Mouse (Mus musculus) G1E-ER4 (cell line): ENCODE measurements around the gene Hadhb. TPM values are rescaled to one million over a fixed set of nuclear protein-coding genes. Genes with fewer than 3 reads are reported as not detected.

ENCODE experiments used
- GATA1 ChIP-seq: IDR thresholded peaks from one replicate; pipeline ENCODE4 v1.8.0; 2012; ENCODE audit warnings: low read length, inconsistent platforms
- polyA plus RNA-seq: library from polyadenylated mRNA; stranded (reverse); fragments of >175 nt; gene quantifications from 2 replicates; pipeline ENCODE4 v1.2.3, GENCODE M21; 2012

The Hadhb gene
- polyA plus RNA-seq, 1 experiment: 6.8 TPM

GRCm38 (mm10) chr5:30119163-30119562 lies 35.9 kb upstream of the Hadhb start:
- TF ChIP-seq GATA1: no peak

GRCm38 (mm10) chr5:30120106-30120505 lies 34.9 kb upstream of the Hadhb start:
- no peak for TF ChIP-seq GATA1

GRCm38 (mm10) chr5:30122481-30122880 lies 32.6 kb upstream of the Hadhb start:
- TF ChIP-seq GATA1: no peak

GRCm38 (mm10) chr5:30125587-30125986 lies 29.5 kb upstream of the Hadhb start:
- TF ChIP-seq GATA1: no peak

- no peak for TF ChIP-seq GATA1
These were observed 28.3 kb upstream of the Hadhb start for GRCm38 (mm10) chr5:30126756-30127155.

GRCm38 (mm10) chr5:30127921-30128597 lies 27.0 kb upstream of the Hadhb start:
- TF ChIP-seq GATA1: no peak

- no peak for TF ChIP-seq GATA1
These were observed 26.4 kb upstream of the Hadhb start for GRCm38 (mm10) chr5:30128680-30129079.

GRCm38 (mm10) chr5:30131246-30131645 lies 23.8 kb upstream of the Hadhb start:
- no peak for TF ChIP-seq GATA1

GRCm38 (mm10) chr5:30132173-30132572 lies 22.9 kb upstream of the Hadhb start:
- no peak for TF ChIP-seq GATA1

GRCm38 (mm10) chr5:30135711-30136231 lies 19.3 kb upstream of the Hadhb start:
- no peak for TF ChIP-seq GATA1

- no peak for TF ChIP-seq GATA1
These were observed 17.8 kb upstream of the Hadhb start for GRCm38 (mm10) chr5:30137271-30137670.

GRCm38 (mm10) chr5:30138193-30138592 lies 16.9 kb upstream of the Hadhb start:
- TF ChIP-seq GATA1: no peak

GRCm38 (mm10) chr5:30146526-30146925 lies 8.5 kb upstream of the Hadhb start:
- no peak for TF ChIP-seq GATA1

- TF ChIP-seq GATA1: no peak
These were observed 6.7 kb upstream of the Hadhb start for GRCm38 (mm10) chr5:30148133-30148920.

GRCm38 (mm10) chr5:30152007-30152406 lies 3.0 kb upstream of the Hadhb start:
- no peak for TF ChIP-seq GATA1

GRCm38 (mm10) chr5:30152413-30152812 lies 2.6 kb upstream of the Hadhb start:
- TF ChIP-seq GATA1: no peak

- no peak for TF ChIP-seq GATA1
These were observed 1.8 kb upstream of the Hadhb start for GRCm38 (mm10) chr5:30153222-30153621.

- no peak for TF ChIP-seq GATA1
These were observed 1.0 kb upstream of the Hadhb start for GRCm38 (mm10) chr5:30154013-30154412.
